Mouse (Mus musculus) heart, adult 18-20 months (tissue): ENCODE data around the gene Efcab9. TPM values are rescaled to one million over a fixed set of nuclear protein-coding genes. Genes with fewer than 3 reads are reported as not detected.

Source experiments
- DNase-seq, 2 experiments: peaks; one replicate each; pipeline ENCODE4 v3.0.0; 2021 to 2022; ENCODE audit warnings: mixed read lengths in 1 of 2
- long read RNA-seq, 2 experiments: library from polyadenylated mRNA; stranded (forward); transcript quantifications; one replicate each; pipeline ENCODE4 v2.0.0; 2021
- total RNA-seq, 2 experiments: library from RNA; stranded (reverse); gene quantifications; 2 replicates each; pipeline ENCODE4 v1.2.3; 2021

The Efcab9 gene
- under 1 TPM in 1 of 2 experiments, not detected in 1; 0.46 TPM for total RNA-seq
- long read RNA-seq, experiment 1, partial matches to known transcripts = 0 of 1 reads
- long read RNA-seq, experiment 1, other reads (novel, unspliced or antisense) = 1 of 1 reads
- long read RNA-seq, experiment 2 = 0 reads

- DNase-seq = peak in 1 of 2 experiments; percentile 43
These were observed at the start of gene Efcab9 for GRCm38 (mm10) chr11:32531871-32532764. Efcab9 (minus strand) TSS chr11:32532081.

GRCm38 (mm10) chr11:32581031-32581430 is 49.1 kb upstream of the Efcab9 start:
- DNase-seq = no peak

- DNase-seq = peak in 1 of 2 experiments; percentile 67
These were observed 48.5 kb upstream of the Efcab9 start for GRCm38 (mm10) chr11:32580305-32580947.

- DNase-seq = no peak
These were observed 44.8 kb upstream of the Efcab9 start for GRCm38 (mm10) chr11:32576760-32577050.

GRCm38 (mm10) chr11:32575964-32576759 is 44.3 kb upstream of the Efcab9 start:
- no peak for DNase-seq

GRCm38 (mm10) chr11:32573669-32574068 is 41.8 kb upstream of the Efcab9 start:
- no peak for DNase-seq

GRCm38 (mm10) chr11:32571103-32571502 is 39.2 kb upstream of the Efcab9 start:
- no peak for DNase-seq

GRCm38 (mm10) chr11:32568637-32569293 is 36.9 kb upstream of the Efcab9 start:
- DNase-seq = no peak

- DNase-seq = no peak
These were observed 36.2 kb upstream of the Efcab9 start for GRCm38 (mm10) chr11:32568060-32568459.

GRCm38 (mm10) chr11:32567000-32567855 is 35.3 kb upstream of the Efcab9 start:
- DNase-seq = no peak

- no peak for DNase-seq
These were observed 34.3 kb upstream of the Efcab9 start for GRCm38 (mm10) chr11:32566184-32566583.

GRCm38 (mm10) chr11:32565088-32565487 is 33.2 kb upstream of the Efcab9 start:
- DNase-seq = peak in 1 of 2 experiments; percentile 83

- DNase-seq = no peak
These were observed 32.7 kb upstream of the Efcab9 start for GRCm38 (mm10) chr11:32564629-32565028.

GRCm38 (mm10) chr11:32563660-32564059 is 31.8 kb upstream of the Efcab9 start:
- DNase-seq = no peak

- no peak for DNase-seq
These were observed 30.8 kb upstream of the Efcab9 start for GRCm38 (mm10) chr11:32562706-32563105.

- peak in 1 of 2 experiments; percentile 54 for DNase-seq
These were observed 29.8 kb upstream of the Efcab9 start for GRCm38 (mm10) chr11:32561465-32562355.

GRCm38 (mm10) chr11:32560015-32560770 is 28.3 kb upstream of the Efcab9 start:
- DNase-seq = no peak

- DNase-seq = peak in 1 of 2 experiments; percentile 52
These were observed 26.8 kb upstream of the Efcab9 start for GRCm38 (mm10) chr11:32558677-32559076.

- no peak for DNase-seq
These were observed 26.1 kb upstream of the Efcab9 start for GRCm38 (mm10) chr11:32558026-32558425.
